Mouse (Mus musculus) liver, adult 2 months (tissue): ENCODE data around the gene Mpv17l2. TPM values are rescaled to one million over a fixed set of nuclear protein-coding genes. Genes with fewer than 3 reads are reported as not detected.

Experiments used
- DNase-seq: peaks from one replicate; pipeline ENCODE4 v3.0.0-alpha.2; 2011; ENCODE audit warnings: low read depth, low spot score; ENCODE audit errors: extremely low read depth
- H3K27ac ChIP-seq: fragments of 200-500 bp; replicated peaks from 2 replicates; pipeline ENCODE4 v1.5.1; 2012; ENCODE audit warnings: low read depth, mild to moderate bottlenecking, control low read depth, inconsistent platforms, low read length; ENCODE audit not compliant: insufficient read depth
- H3K27me3 ChIP-seq: fragments of 200-500 bp; 2 replicates; pipeline ENCODE4 v1.6.1; 2012; ENCODE audit warnings: mild to moderate bottlenecking, moderate library complexity, low read length, inconsistent platforms; ENCODE audit not compliant: control insufficient read depth, insufficient read depth
- H3K36me3 ChIP-seq: fragments of 200-500 bp; 2 replicates; pipeline ENCODE4 v1.6.1; 2012; ENCODE audit warnings: low read length, inconsistent platforms; ENCODE audit not compliant: control insufficient read depth, insufficient read depth
- H3K4me1 ChIP-seq: fragments of 200-500 bp; 2 replicates; pipeline ENCODE4 v1.6.1; 2011; ENCODE audit warnings: low read length; ENCODE audit not compliant: control insufficient read depth, insufficient read depth
- H3K4me3 ChIP-seq: fragments of 200-500 bp; 2 replicates; pipeline ENCODE4 v1.5.1; 2011; ENCODE audit warnings: low read depth, mild to moderate bottlenecking, control low read depth, low read length, moderate library complexity; ENCODE audit not compliant: insufficient read depth
- H3K79me2 ChIP-seq: fragments of 200-500 bp; 2 replicates; pipeline ENCODE4 v1.6.1; 2012; ENCODE audit warnings: inconsistent platforms, mild to moderate bottlenecking, low read length, moderate library complexity; ENCODE audit not compliant: control insufficient read depth, insufficient read depth
- H3K9ac ChIP-seq: fragments of 200-500 bp; 2 replicates; pipeline ENCODE4 v1.6.1; 2012; ENCODE audit warnings: low read depth, mild to moderate bottlenecking, control low read depth, inconsistent platforms, low read length
- CTCF ChIP-seq: fragments of 200-500 bp; IDR thresholded peaks from 2 replicates; pipeline ENCODE4 v1.5.1; 2011; ENCODE audit warnings: low read depth, low read length, control low read depth
- POLR2A ChIP-seq: fragments of 200-500 bp; IDR thresholded peaks from 2 replicates; pipeline ENCODE4 v1.6.1; 2011; ENCODE audit warnings: low read length, control low read depth; ENCODE audit not compliant: insufficient read depth; ENCODE audit errors: extremely low read depth
- WGBS: fragments of 180-500 bp; shearing (Covaris S2); methylation state at CpG from one replicate; pipeline ENCODE4 v1.1.7; 2018; 5-methylcytosine and 5-hydroxymethylcytosine counted together
- polyA plus RNA-seq: library from polyadenylated mRNA; depleted of rRNA; stranded (reverse); fragments of >200 nt; gene quantifications from 2 replicates; pipeline ENCODE4 v1.2.3, GENCODE M21; 2012
- total RNA-seq: library from RNA; depleted of rRNA; stranded (reverse); fragments of >200 nt; gene quantifications from 2 replicates; pipeline ENCODE4 v1.2.3, GENCODE M21; 2014

The Mpv17l2 gene
- total and polyA plus RNA-seq, 2 experiments = 13.7 to 33.9 TPM

DNA sequence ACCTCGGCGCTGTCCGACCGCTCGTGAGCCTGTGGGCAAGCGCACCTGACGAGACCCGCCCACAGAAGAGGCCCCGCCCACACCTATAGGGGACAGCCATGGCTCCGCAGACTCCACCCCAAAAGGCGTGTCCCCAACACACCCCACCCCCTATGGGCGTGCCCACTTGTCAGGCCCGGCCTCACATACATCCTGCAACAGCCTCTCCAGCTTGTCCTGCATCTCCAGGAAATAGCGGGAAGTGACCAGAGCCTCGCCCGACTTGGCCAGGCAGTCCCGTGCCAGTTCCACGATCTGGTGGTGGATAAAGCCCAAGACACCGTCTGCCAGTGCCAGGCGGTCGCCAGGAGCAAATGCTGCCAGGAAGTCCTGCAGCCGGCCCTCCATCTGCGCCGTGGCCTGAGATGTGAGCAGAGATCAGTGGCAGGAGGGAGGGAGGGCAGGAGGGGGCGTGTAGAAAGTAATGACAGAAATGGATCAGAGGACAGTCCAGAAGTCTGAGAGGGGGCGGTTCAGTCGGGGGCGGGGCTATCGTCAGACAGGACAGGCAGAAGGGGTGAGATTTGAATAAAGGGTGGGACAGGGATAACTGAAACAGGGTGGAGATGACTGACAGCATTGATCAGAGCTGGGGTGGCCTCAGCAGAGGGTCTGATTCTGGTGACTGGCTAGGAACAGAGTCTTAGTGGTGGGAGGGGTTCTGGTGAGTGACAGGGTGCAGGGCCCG is 27.4 kb upstream of the Mpv17l2 start:
- 61% methylated on average over 30 of the region's 30 CpGs for WGBS
- Histone ChIP-seq H3K27ac (no peak overlapping the region), H3K79me2 (peaks cover 22% of the 10 kb centered on the region), H3K27me3 (no peaks in the 10 kb centered on the region), H3K4me1 (peaks cover 5% of the 10 kb centered on the region; the same call in 1 of the 2 replicates), H3K36me3 (peaks cover 33% of the 10 kb centered on the region), H3K9ac (no peak overlapping the region), H3K4me3 (no peak overlapping the region)
- no peak for TF ChIP-seq CTCF
- no peak for TF ChIP-seq POLR2A
- DNase-seq = no peak

DNA sequence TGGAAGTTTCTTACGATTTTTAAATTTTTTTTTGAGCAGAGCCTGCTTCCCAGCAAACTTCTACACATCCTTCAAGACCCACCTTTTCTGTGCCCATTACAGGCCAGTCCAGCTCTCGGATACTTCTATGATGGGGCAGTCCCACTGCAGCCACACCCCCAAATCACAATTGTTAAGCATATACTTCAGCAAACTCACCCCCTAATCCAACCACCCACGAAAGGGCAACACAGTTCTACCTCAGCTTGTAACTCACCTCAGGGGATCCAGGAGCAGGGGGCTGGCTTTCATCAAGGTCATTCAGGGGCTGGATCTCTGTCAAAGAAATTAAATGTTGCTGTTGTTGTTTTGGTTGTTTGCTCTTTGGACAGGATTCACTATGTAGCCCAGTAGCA is 26.3 kb upstream of the Mpv17l2 start:
- 97% methylated on average over 3 of the region's 3 CpGs for WGBS
- Histone ChIP-seq H3K9ac (no peak overlapping the region), H3K27me3 (no peaks in the 10 kb centered on the region), H3K36me3 (peaks cover 35% of the 10 kb centered on the region), H3K27ac (no peak overlapping the region), H3K4me1 (peaks cover 5% of the 10 kb centered on the region; the same call in 1 of the 2 replicates), H3K79me2 (peaks cover 20% of the 10 kb centered on the region), H3K4me3 (no peak overlapping the region)
- DNase-seq = no peak
- no peak for TF ChIP-seq POLR2A
- no peak for TF ChIP-seq CTCF

DNA sequence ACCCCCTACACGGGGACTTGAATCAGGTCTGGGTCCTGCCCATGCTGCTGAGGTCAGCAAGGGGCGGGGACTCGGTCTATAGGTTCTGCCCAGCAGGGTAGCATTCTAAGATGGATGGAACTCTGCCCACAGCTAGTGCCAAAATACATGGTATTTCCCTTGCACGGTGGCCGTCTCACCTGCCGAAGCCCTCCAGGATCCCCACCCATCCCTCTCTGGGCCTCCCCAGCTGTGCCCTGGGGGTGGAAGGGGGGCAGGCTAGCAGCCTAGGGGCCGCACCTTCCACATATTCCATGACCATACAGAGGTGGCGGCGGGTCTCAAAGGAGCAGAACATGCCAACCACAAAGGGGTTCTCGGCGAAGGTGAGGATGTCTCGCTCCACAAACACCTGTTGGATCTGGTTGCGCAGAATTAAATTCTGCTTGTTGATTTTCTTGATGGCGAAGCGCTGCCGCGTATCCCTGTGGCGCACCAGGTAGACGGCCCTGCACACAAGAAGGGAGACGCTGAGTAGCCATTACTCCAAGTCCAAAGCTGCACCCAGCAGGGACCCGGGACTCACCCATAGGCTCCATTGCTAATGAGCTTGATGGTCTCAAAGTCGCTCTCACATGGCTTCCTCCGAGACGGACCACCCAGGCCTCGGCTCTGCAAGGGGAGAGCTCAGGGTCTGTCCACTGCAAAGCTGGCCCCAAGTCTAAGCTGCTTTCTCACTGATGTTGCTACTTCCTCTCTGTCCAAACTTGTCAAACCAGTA is 25.7 kb upstream of the Mpv17l2 start:
- WGBS = 97% methylated on average over 25 of the region's 25 CpGs
- peaks cover 3% of the 10 kb centered on the region; the same call in 1 of the 2 replicates for H3K4me1 ChIP-seq
- no peak for TF ChIP-seq POLR2A
- no peak for TF ChIP-seq CTCF
- H3K27me3 ChIP-seq = no peaks in the 10 kb centered on the region
- H3K36me3 ChIP-seq = peaks cover 37% of the 10 kb centered on the region
- no peak overlapping the region for H3K9ac ChIP-seq
- H3K27ac ChIP-seq = no peak overlapping the region
- no peak overlapping the region for H3K4me3 ChIP-seq
- peaks cover 15% of the 10 kb centered on the region for H3K79me2 ChIP-seq
- DNase-seq = no peak

DNA sequence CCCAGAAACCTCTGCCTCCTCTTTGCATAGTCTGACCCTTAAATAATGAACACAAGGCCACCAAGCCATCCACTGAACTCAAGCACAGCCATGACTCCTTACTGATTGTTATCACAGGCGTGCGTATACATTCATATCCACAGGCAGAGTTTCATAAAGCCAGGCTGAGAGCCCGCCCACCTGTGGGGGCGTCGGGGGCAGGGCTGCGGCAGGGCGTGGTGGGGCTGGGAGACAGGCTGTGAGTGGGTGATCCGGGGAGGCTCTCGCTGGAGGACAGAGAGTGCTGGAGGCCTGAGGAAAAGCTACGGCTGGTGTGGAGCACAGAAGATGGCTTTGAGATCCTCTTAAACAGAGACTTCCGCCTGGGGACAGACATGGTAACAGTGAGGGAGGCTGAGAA is 19.3 kb upstream of the Mpv17l2 start:
- DNase-seq = no peak
- Histone ChIP-seq H3K9ac (no peak overlapping the region), H3K4me3 (no peak overlapping the region), H3K4me1 (peaks cover 16% of the 10 kb centered on the region), H3K36me3 (peaks cover 15% of the 10 kb centered on the region), H3K27me3 (no peaks in the 10 kb centered on the region), H3K79me2 (peaks cover 5% of the 10 kb centered on the region), H3K27ac (no peak overlapping the region)
- no peak for TF ChIP-seq CTCF
- no peak for TF ChIP-seq POLR2A
- WGBS = 87% methylated on average over 11 of the region's 11 CpGs

DNA sequence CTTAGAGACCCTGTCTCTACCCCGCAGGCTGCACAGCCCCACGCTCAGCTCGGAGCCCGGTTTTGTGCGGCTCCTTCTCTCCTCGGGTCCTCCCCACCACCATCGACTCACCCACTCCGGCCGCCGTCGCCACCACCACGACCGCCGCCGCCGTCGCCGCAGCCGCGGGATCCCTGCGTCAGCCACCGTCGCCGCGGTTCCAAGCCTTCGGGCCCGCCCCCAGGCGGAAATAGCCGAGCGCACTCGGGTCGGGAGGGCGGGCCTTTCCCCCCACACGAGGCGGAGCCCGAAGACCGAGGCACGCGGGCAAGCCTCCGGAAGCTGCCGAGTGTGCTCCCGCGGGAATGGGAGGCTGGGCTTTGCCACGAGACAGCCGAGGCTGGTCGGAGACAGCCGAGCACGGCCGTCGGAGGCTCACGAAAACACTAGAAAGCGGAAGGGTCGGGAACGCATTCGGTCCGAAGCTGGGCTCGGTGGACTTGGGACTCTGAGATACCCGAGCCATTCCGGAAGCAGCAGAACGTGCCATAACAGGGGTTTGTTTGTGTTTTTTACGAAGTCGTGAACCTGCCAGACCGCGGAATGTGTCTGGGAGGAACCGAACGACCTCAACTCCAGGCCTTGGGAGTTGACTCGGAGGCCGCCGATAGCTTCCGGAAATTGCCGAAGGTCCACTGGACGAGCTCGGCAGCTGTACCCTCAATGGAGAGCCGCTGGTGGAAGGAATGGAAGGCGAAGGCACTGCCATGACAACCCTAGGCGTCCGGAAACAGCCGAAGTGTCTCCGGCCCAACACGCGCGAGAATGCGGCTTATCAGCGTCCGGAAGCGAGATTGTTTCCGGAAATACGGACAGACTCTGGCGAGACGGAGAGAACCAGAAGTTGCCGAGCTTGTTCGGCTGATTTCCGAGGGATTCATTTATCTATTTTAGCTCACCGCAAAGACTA is 16.0 kb upstream of the Mpv17l2 start, which contains the start of gene Pik3r2:
TSS of gene Pik3r2 (minus strand) at position 218 of the 949 bp plus-strand sequence.
- peak within 1 kb of the TSS; percentile 94 for H3K27ac ChIP-seq
- H3K27me3 ChIP-seq = no peaks in the 10 kb centered on the region
- WGBS = under 1% methylated on average over 91 of the region's 94 CpGs
- peaks cover 16% of the 10 kb centered on the region for H3K4me1 ChIP-seq
- peak within 1 kb of the TSS; percentile 81 for H3K4me3 ChIP-seq
- TF ChIP-seq CTCF (no peak; the same call in 1 of the 2 replicates), POLR2A (peak; percentile 50)
- peak within 1 kb of the TSS; percentile 89 for H3K9ac ChIP-seq
- H3K79me2 ChIP-seq = peaks cover 5% of the 10 kb centered on the region; the same call in 1 of the 2 replicates
- peak; percentile 88 for DNase-seq
- peaks cover 2% of the 10 kb centered on the region; the same call in 1 of the 2 replicates for H3K36me3 ChIP-seq
